Mouse (Mus musculus) cerebellum, postnatal 36 days (tissue): ENCODE results near the gene Gm6902.
"Not testable (repeated sequence)": the region's sequence is repeated elsewhere in the genome, so short reads cannot be mapped to it uniquely, and the experiment has no call there.

Source experiments
- DNase-seq, 2 experiments: peaks; one replicate each; pipeline ENCODE4 v3.0.0; 2021 to 2022; ENCODE audit warnings: mixed read lengths in 2 of 2

Gene Gm6902

DNA sequence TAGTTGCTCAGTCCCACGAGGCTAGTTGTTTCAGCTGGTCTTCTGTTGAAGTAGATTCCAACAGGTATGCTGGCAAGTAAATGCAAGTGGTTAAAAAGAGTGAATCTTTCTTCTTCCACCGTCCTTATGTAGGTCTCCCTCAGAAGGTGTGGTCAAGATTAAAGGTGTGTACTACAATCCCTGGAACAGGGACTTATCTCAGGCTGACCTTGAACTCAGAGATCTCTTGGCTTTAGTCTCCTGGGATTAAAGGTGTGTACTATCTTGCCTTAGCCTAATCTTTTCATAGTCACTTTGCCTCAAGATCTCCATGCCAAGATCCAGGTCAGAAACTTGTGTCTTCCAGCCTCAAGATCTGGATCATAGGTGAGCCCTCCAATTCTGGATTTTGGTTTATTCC lies at the start of gene Gm6902:
Gene Gm6902, minus strand, starts transcription at position 101 of the 400 bp plus-strand sequence.
- DNase-seq: not testable (repeated sequence)

DNA sequence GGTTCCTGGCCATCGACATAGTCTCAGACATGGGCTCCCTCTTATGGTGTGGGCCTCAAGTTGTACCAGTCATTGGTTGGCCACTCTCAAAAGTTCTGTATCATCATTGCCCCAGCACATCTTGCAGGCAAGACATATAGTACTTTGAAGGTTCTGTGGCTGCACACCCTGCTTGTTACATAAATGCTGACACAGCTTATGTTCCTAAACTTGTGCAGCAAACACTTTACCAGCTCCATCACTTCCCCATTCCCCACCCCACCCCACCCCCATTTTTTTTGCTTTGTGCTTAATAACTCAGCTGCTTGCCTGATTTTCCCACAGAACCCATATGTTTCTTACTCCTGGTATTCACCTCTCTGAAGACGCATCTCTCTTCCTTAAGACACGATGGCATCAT lies 22.2 kb upstream of the Gm6902 start, which contains the start of gene Nlrp4e:
Gene Nlrp4e, plus strand, starts transcription at position 301 of the 400 bp plus-strand sequence.
- DNase-seq: not testable (repeated sequence)

DNA sequence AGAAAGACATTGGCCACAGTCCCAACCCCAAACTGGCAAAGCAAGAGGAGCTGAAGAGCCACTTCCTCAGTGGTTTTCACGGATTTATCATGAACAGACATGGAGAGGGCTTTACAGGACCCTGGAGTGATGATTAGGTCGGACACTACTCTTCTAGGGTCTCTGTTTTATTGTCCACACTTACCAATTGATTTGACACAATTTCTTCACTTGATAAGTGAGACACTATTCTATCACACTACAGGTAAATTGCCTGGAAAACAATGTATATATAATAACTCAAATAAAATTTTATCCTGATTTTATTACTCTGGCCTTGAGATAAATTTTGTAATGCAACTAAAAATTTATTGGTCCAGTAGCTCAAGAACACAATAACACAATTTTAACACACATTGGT lies 27.1 kb downstream of the Gm6902 start, which contains the start of gene Vmn1r166:
Gene Vmn1r166, minus strand, starts transcription at position 101 of the 400 bp plus-strand sequence.
- DNase-seq: not testable (repeated sequence)
